Mouse (Mus musculus): Measurements from ENCODE around the gene Tmem208. TPM values are rescaled to one million over a fixed set of nuclear protein-coding genes. Genes with fewer than 3 reads are reported as not detected.

Gene Tmem208
- 93.5 and 101 TPM in 2 replicates for polyA plus RNA-seq (2012; rRNA removed; ENCODE audit: low replicate concordance)

GRCm38 (mm10) chr8:105326141-105326672 is at the start of gene Tmem208, which contains the start of gene Lrrc29:
Gene Tmem208, plus strand, starts transcription at chr8:105326354.
Gene Lrrc29, minus strand, starts transcription at chr8:105326278.

GRCm38 (mm10) chr8:105289805-105290460 is 36.2 kb upstream of the Tmem208 start, which contains the start of gene 4931428F04Rik:
Gene 4931428F04Rik, minus strand, starts transcription at chr8:105289864.

GRCm38 (mm10) chr8:105295895-105296573 is 30.1 kb upstream of the Tmem208 start, which contains the start of gene Exoc3l:
Gene Exoc3l, minus strand, starts transcription at chr8:105296101.

GRCm38 (mm10) chr8:105297511-105298192 is 28.5 kb upstream of the Tmem208 start, which contains the start of gene E2f4:
Gene E2f4, plus strand, starts transcription at chr8:105297663.

GRCm38 (mm10) chr8:105305211-105306145 is 20.7 kb upstream of the Tmem208 start, which contains the start of gene Elmo3:
Gene Elmo3, plus strand, starts transcription at chr8:105305601.

GRCm38 (mm10) chr8:105347428-105348221 is 21.5 kb downstream of the Tmem208 start, which contains the start of gene Fhod1:
Gene Fhod1, minus strand, starts transcription at chr8:105347953.

GRCm38 (mm10) chr8:105348450-105349095 is 22.4 kb downstream of the Tmem208 start, which contains the start of gene Slc9a5:
Gene Slc9a5, plus strand, starts transcription at chr8:105348843.

GRCm38 (mm10) chr8:105373032-105373431 is 46.9 kb downstream of the Tmem208 start, which contains the start of gene Plekhg4:
Gene Plekhg4, plus strand, starts transcription at chr8:105373274.

Other genes starting within 250 kb of the Tmem208 start
- gene Ces3b, start 242.6 kb upstream of the Tmem208 start, polyA plus RNA-seq (2012; rRNA removed; ENCODE audit: low replicate concordance), result 0.12 TPM in 1 of 2 replicates, not detected in the other
- 0.16 and 0.36 TPM in 2 replicates for gene Ces4a, start 194.6 kb upstream of the Tmem208 start, polyA plus RNA-seq (2012; rRNA removed; ENCODE audit: low replicate concordance)
- gene Cbfb, start 155.7 kb upstream of the Tmem208 start, polyA plus RNA-seq (2012; rRNA removed; ENCODE audit: low replicate concordance), result 7.8 and 11.2 TPM in 2 replicates
- gene D230025D16Rik, start 101.2 kb upstream of the Tmem208 start, polyA plus RNA-seq (2012; rRNA removed; ENCODE audit: low replicate concordance), result 28.2 and 29.9 TPM in 2 replicates
- gene B3gnt9, start 71.2 kb upstream of the Tmem208 start, polyA plus RNA-seq (2012; rRNA removed; ENCODE audit: low replicate concordance), result 13.4 and 50.4 TPM in 2 replicates
- 12.2 and 22.8 TPM in 2 replicates for gene Tradd, start 61.7 kb upstream of the Tmem208 start, polyA plus RNA-seq (2012; rRNA removed; ENCODE audit: low replicate concordance)
- gene Fbxl8, start 61.7 kb upstream of the Tmem208 start, polyA plus RNA-seq (2012; rRNA removed; ENCODE audit: low replicate concordance), result 12.3 and 13.4 TPM in 2 replicates
- gene Hsf4, start 56.6 kb upstream of the Tmem208 start, polyA plus RNA-seq (2012; rRNA removed; ENCODE audit: low replicate concordance), result 5.2 and 7.1 TPM in 2 replicates
- gene Nol3, start 50.2 kb upstream of the Tmem208 start, polyA plus RNA-seq (2012; rRNA removed; ENCODE audit: low replicate concordance), result 6.3 and 25.9 TPM in 2 replicates
- gene 4931428F04Rik, start 36.5 kb upstream of the Tmem208 start, polyA plus RNA-seq (2012; rRNA removed; ENCODE audit: low replicate concordance), result 3.5 and 7.2 TPM in 2 replicates
- gene Exoc3l, start 30.3 kb upstream of the Tmem208 start, polyA plus RNA-seq (2012; rRNA removed; ENCODE audit: low replicate concordance), result 15.9 and 22.9 TPM in 2 replicates
- gene E2f4, start 28.7 kb upstream of the Tmem208 start, polyA plus RNA-seq (2012; rRNA removed; ENCODE audit: low replicate concordance), result 90.1 and 142 TPM in 2 replicates
- 24.6 and 26.8 TPM in 2 replicates for gene Elmo3, start 20.8 kb upstream of the Tmem208 start, polyA plus RNA-seq (2012; rRNA removed; ENCODE audit: low replicate concordance)
- 7.1 and 10.5 TPM in 2 replicates for gene Lrrc29, start 76 bp upstream of the Tmem208 start, polyA plus RNA-seq (2012; rRNA removed; ENCODE audit: low replicate concordance)
- gene Fhod1, start 21.6 kb downstream of the Tmem208 start, polyA plus RNA-seq (2012; rRNA removed; ENCODE audit: low replicate concordance), result 30.4 and 43.5 TPM in 2 replicates
- gene Slc9a5, start 22.5 kb downstream of the Tmem208 start, polyA plus RNA-seq (2012; rRNA removed; ENCODE audit: low replicate concordance), result 6.8 and 9.4 TPM in 2 replicates
- gene Plekhg4, start 46.9 kb downstream of the Tmem208 start, polyA plus RNA-seq (2012; rRNA removed; ENCODE audit: low replicate concordance), result 0.76 and 1.2 TPM in 2 replicates
- gene Kctd19, start 87.1 kb downstream of the Tmem208 start, polyA plus RNA-seq (2012; rRNA removed; ENCODE audit: low replicate concordance), result 0.26 and 1.1 TPM in 2 replicates
- 3.0 and 4.1 TPM in 2 replicates for gene Lrrc36, start 87.2 kb downstream of the Tmem208 start, polyA plus RNA-seq (2012; rRNA removed; ENCODE audit: low replicate concordance)
- 171 and 479 TPM in 2 replicates for gene Tppp3, start 145.2 kb downstream of the Tmem208 start, polyA plus RNA-seq (2012; rRNA removed; ENCODE audit: low replicate concordance)
- gene Zdhhc1, start 170.5 kb downstream of the Tmem208 start, polyA plus RNA-seq (2012; rRNA removed; ENCODE audit: low replicate concordance), result 51.5 and 98.0 TPM in 2 replicates
- 3.3 and 572 TPM in 2 replicates for gene Hsd11b2, start 192.4 kb downstream of the Tmem208 start, polyA plus RNA-seq (2012; rRNA removed; ENCODE audit: low replicate concordance)
- gene Atp6v0d1, start 239.7 kb downstream of the Tmem208 start, polyA plus RNA-seq (2012; rRNA removed; ENCODE audit: low replicate concordance), result 150 and 241 TPM in 2 replicates

All from subcutaneous adipose tissue, adult 2 months (tissue).